8 mouse cellular contexts compared by ENCODE assay signal in genomic region chr2:57115864-57116365, GRCm38 (mm10). TPM values are rescaled to one million over a fixed set of nuclear protein-coding genes. Genes with fewer than 3 reads are reported as not detected.
DNase-seq lines count a peak whose midpoint lies in the region; ATAC-seq lines count a peak whose summit lies in the region.

No protein-coding gene starts in this region.

- peak overlapping the region; percentile 79 for H3K4me3 ChIP-seq in brown adipose tissue, adult 24 weeks (ENCODE audit: insufficient read depth, low read depth, low read length)
- H3K4me3 ChIP-seq in forebrain, embryonic 14.5 days (ENCODE audit: low read depth, low read length) = peak overlapping the region; percentile 72
- peak overlapping the region; percentile 62 for H3K4me3 ChIP-seq in hindbrain, embryonic 14.5 days (replicated peaks; ENCODE audit: low read length)
- H3K4me3 ChIP-seq in limb, embryonic 13.5 days = peak overlapping the region; percentile 82
- peak overlapping the region; percentile 80 for H3K4me3 ChIP-seq in midbrain, embryonic 12.5 days

- H3K27me3 ChIP-seq in forebrain, embryonic 14.5 days (replicated peaks; ENCODE audit: control insufficient read depth, insufficient read depth, low read length) = peaks cover 22% of the 10 kb centered on the region
- H3K27me3 ChIP-seq in hindbrain, embryonic 14.5 days (ENCODE audit: control insufficient read depth, insufficient read depth, low read length) = peaks cover 50% of the 10 kb centered on the region
- peaks cover 32% of the 10 kb centered on the region for H3K27me3 ChIP-seq in limb, embryonic 13.5 days
- peaks cover 65% of the 10 kb centered on the region for H3K27me3 ChIP-seq in midbrain, embryonic 12.5 days

- WGBS in forebrain, embryonic 14.5 days = 0% methylated on average over 21 of the region's 28 CpGs
- WGBS in hindbrain, embryonic 14.5 days = 1% methylated on average over 25 of the region's 28 CpGs
- WGBS in limb, embryonic 13.5 days = under 1% methylated on average over 21 of the region's 28 CpGs
- 0% methylated on average over 17 of the region's 28 CpGs for WGBS in midbrain, embryonic 12.5 days

- no peaks in the 10 kb centered on the region for H3K36me3 ChIP-seq in forebrain, embryonic 14.5 days (ENCODE audit: control insufficient read depth, insufficient read depth, low read length)
- no peaks in the 10 kb centered on the region for H3K36me3 ChIP-seq in hindbrain, embryonic 14.5 days (replicated peaks; ENCODE audit: control insufficient read depth, insufficient read depth)
- H3K36me3 ChIP-seq in limb, embryonic 13.5 days = no peaks in the 10 kb centered on the region
- no peaks in the 10 kb centered on the region for H3K36me3 ChIP-seq in midbrain, embryonic 12.5 days

- DNase-seq in right cerebral cortex, postnatal 4 days = peak; percentile 53
- DNase-seq in right cerebral cortex, postnatal 36 days (ENCODE audit: low spot score in 2 of 2) = no peak
- DNase-seq in forebrain, embryonic 14.5 days (ENCODE audit: low spot score) = peak; percentile 66
- no peak for DNase-seq in hindbrain, embryonic 14.5 days (ENCODE audit: low spot score)
- DNase-seq in thymus, postnatal 14 days = peak; percentile 39

- H3K4me1 ChIP-seq in brown adipose tissue, adult 24 weeks (ENCODE audit: control insufficient read depth, insufficient read depth, insufficient read length, low read length) = no peaks in the 10 kb centered on the region
- peaks cover 18% of the 10 kb centered on the region for H3K4me1 ChIP-seq in forebrain, embryonic 14.5 days (ENCODE audit: control insufficient read depth, insufficient read depth, low read length)
- peaks cover 18% of the 10 kb centered on the region for H3K4me1 ChIP-seq in hindbrain, embryonic 14.5 days (replicated peaks; ENCODE audit: control insufficient read depth, insufficient read depth, low read length)
- peaks cover 35% of the 10 kb centered on the region for H3K4me1 ChIP-seq in limb, embryonic 13.5 days
- peaks cover 39% of the 10 kb centered on the region for H3K4me1 ChIP-seq in midbrain, embryonic 12.5 days

- H3K9me3 ChIP-seq in forebrain, embryonic 14.5 days (replicated peaks; ENCODE audit: control insufficient read depth, low read length) = no peaks in the 10 kb centered on the region
- H3K9me3 ChIP-seq in hindbrain, embryonic 14.5 days (ENCODE audit: control insufficient read depth, low read length) = no peaks in the 10 kb centered on the region
- no peaks in the 10 kb centered on the region for H3K9me3 ChIP-seq in limb, embryonic 13.5 days
- H3K9me3 ChIP-seq in midbrain, embryonic 12.5 days = no peaks in the 10 kb centered on the region

- peak; percentile 4 for ATAC-seq in forebrain, embryonic 14.5 days
- ATAC-seq in hindbrain, embryonic 14.5 days (ENCODE audit: low FRiP score) = peak; percentile 14; the same call in 1 of the 2 replicates
- ATAC-seq in limb, embryonic 13.5 days (ENCODE audit: low FRiP score, low read depth) = peak; percentile 8
- ATAC-seq in midbrain, embryonic 12.5 days (ENCODE audit: low FRiP score, low read depth) = peak; percentile 17

- peak overlapping the region; percentile 97 for H3K27ac ChIP-seq in brown adipose tissue, adult 24 weeks (replicated peaks; ENCODE audit: low read depth, low read length)
- H3K27ac ChIP-seq in forebrain, embryonic 14.5 days (ENCODE audit: low read depth, low read length) = 0 out of 2 replicates have a peak overlapping the region, but pooled peaks have one; percentile 48
- H3K27ac ChIP-seq in hindbrain, embryonic 14.5 days = 0 out of 2 replicates have a peak overlapping the region, but pooled peaks have one; percentile 47
- H3K27ac ChIP-seq in limb, embryonic 13.5 days = peak overlapping the region; percentile 81
- H3K27ac ChIP-seq in midbrain, embryonic 12.5 days (replicated peaks) = 0 out of 2 replicates have a peak overlapping the region, but pooled peaks have one; percentile 25

- peak overlapping the region; percentile 75 for H3K9ac ChIP-seq in forebrain, embryonic 14.5 days (ENCODE audit: low read length)
- H3K9ac ChIP-seq in hindbrain, embryonic 14.5 days = peak overlapping the region; percentile 55
- peak overlapping the region; percentile 74 for H3K9ac ChIP-seq in limb, embryonic 13.5 days
- H3K9ac ChIP-seq in midbrain, embryonic 12.5 days (replicated peaks) = peak overlapping the region; percentile 65

- peak overlapping the region; percentile 96 for H3K4me2 ChIP-seq in forebrain, embryonic 14.5 days (ENCODE audit: low read length)
- peak overlapping the region; percentile 96 for H3K4me2 ChIP-seq in hindbrain, embryonic 14.5 days (replicated peaks)
- H3K4me2 ChIP-seq in limb, embryonic 13.5 days (replicated peaks) = peak overlapping the region; percentile 99
- H3K4me2 ChIP-seq in midbrain, embryonic 12.5 days (replicated peaks) = peak overlapping the region; percentile 96

RNA-seq across cellular contexts. Expression of gene Nr4a2, which starts 7.9 kb away (rescaled TPM):
- polyA plus RNA-seq in brown adipose tissue, adult 24 weeks (2012; ENCODE audit: insufficient read depth, insufficient read length, missing spikeins) = 6.0 and 10.7 TPM in 2 replicates
- polyA plus RNA-seq in forebrain, embryonic 14.5 days (2014; fragmentation: Nextera tagmentation; extraction: Ambion mirVana) = 8.2 and 16.1 TPM in 2 replicates
- polyA plus RNA-seq in hindbrain, embryonic 14.5 days (2014; fragmentation: Nextera tagmentation; extraction: Ambion mirVana) = 20.7 and 21.0 TPM in 2 replicates
- 8.7 and 9.1 TPM in 2 replicates for polyA plus RNA-seq in limb, embryonic 13.5 days (2015; fragmentation: Nextera tagmentation; extraction: Ambion mirVana)
- 31.4 and 35.2 TPM in 2 replicates for polyA plus RNA-seq in midbrain, embryonic 12.5 days (2016; fragmentation: Nextera tagmentation; extraction: Ambion mirVana)

Comparison
In these comparisons a context has a peak if more than half of its experiments do, and no peak if none do; other contexts are left out.
1. DNase-seq: peak in right cerebral cortex, postnatal 4 days (single experiment), forebrain, embryonic 14.5 days (single experiment) and thymus, postnatal 14 days (single experiment); none in right cerebral cortex, postnatal 36 days (0 of 2) and hindbrain, embryonic 14.5 days (single experiment).
2. H3K27ac ChIP-seq: peak in every context shown above with its lines; median percentile 97 in brown adipose tissue, adult 24 weeks; 81 in limb, embryonic 13.5 days; 48 in forebrain, embryonic 14.5 days; 47 in hindbrain, embryonic 14.5 days; 25 in midbrain, embryonic 12.5 days.
3. Peak in every context shown above with its lines, with median percentiles within 50 percentile points of each other: H3K4me3 ChIP-seq, ATAC-seq, H3K4me2 ChIP-seq and H3K9ac ChIP-seq.